Mouse (Mus musculus) bone marrow macrophage, adult 2 months (primary cell): ENCODE measurements around the gene Camk1g. TPM values are rescaled to one million over a fixed set of nuclear protein-coding genes. Genes with fewer than 3 reads are reported as not detected.

ENCODE experiments used
- H3K27ac ChIP-seq: 2 replicates; pipeline ENCODE4 v1.5.1; 2012; ENCODE audit warnings: low read depth, low read length; ENCODE audit not compliant: insufficient read depth
- H3K4me1 ChIP-seq: 2 replicates; pipeline ENCODE4 v1.6.1; 2012; ENCODE audit warnings: low read length; ENCODE audit not compliant: control insufficient read depth, insufficient read depth
- H3K4me3 ChIP-seq: 2 replicates; pipeline ENCODE4 v1.5.1; 2012; ENCODE audit warnings: mild to moderate bottlenecking, low read length, moderate library complexity; ENCODE audit not compliant: insufficient read depth
- CTCF ChIP-seq: IDR thresholded peaks from 2 replicates; pipeline ENCODE4 v1.5.1; 2012; ENCODE audit warnings: low read depth, mild to moderate bottlenecking, low read length, moderate library complexity
- POLR2A ChIP-seq: IDR thresholded peaks from 2 replicates; pipeline ENCODE4 v1.6.1; 2012; ENCODE audit warnings: mild to moderate bottlenecking, low read depth, low read length, borderline replicate concordance
- polyA plus RNA-seq: library from polyadenylated mRNA; stranded (reverse); fragments of >200 nt; gene quantifications from 2 replicates; pipeline ENCODE4 v1.2.4, GENCODE M21; 2012; ENCODE audit not compliant: missing spikeins, insufficient read depth, insufficient read length

Camk1g gene
- polyA plus RNA-seq, 1 experiment: not detected

DNA sequence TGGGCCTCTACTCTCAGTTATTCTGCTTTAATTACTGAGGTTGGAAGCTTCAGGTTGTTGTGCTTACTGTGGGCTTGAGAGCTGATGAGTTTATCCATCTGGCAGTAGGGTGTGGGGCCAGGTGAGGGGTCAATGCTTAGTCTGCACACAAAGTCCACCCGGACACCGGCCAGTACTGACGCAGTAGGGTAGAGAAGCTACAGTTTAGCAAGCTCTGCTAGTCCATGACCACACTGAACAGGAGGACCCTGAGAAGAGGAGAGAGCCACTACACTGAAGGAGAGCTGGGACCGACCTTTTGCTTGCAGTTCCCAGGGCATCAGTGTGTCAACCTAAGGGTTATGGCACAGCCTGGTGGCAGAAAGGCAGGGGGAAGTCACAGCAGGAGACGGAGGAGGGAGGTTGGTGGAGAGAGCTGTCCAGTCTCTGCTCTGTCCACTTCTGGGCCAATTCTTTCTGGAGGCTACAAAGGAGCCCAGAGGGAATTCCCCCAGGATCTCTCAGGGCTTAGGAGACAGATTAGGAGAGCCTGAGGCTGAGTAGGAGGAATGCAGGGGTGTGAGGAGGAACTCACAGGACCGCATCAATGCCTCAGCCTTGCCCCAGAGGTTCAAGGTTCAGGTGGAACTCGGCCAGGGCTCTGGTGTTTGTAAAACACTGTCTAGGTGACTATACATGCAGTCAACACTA lies 43.5 kb downstream of the Camk1g start:
- Histone ChIP-seq H3K4me1 (peaks cover 3% of the 10 kb centered on the region; the same call in 1 of the 2 replicates), H3K4me3 (no peak overlapping the region), H3K27ac (no peak overlapping the region)
- TF ChIP-seq POLR2A: no peak
- no peak for TF ChIP-seq CTCF

- H3K27ac ChIP-seq: no peak overlapping the region
- no peak overlapping the region for H3K4me3 ChIP-seq
- peaks cover 3% of the 10 kb centered on the region; the same call in 1 of the 2 replicates for H3K4me1 ChIP-seq
- TF ChIP-seq POLR2A (no peak), CTCF (no peak)
Measured at GRCm38 (mm10) chr1:193325891-193326290, 44.2 kb downstream of the Camk1g start.

DNA sequence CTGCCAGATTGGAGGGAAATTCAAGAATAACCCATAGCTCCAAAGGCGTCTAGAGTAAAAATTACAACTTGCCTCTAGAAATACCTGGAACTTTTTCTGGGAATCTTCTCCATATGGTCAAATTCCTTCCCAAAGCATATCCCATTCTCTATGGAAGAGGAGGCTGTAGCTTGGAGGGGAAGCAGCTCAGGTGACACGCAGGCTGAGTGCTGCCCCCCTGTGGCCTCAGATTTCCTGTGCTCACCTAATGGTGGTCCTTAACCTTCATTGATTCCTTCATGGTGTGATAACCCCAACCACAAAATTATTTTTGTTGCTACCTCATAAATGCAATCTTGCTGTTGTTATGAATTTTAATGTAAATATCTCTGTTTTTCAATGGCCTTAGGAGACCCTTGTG lies 45.9 kb downstream of the Camk1g start:
- H3K4me3 ChIP-seq: no peak overlapping the region
- TF ChIP-seq CTCF: peak; percentile 58
- TF ChIP-seq POLR2A: no peak
- H3K27ac ChIP-seq: no peak overlapping the region
- H3K4me1 ChIP-seq: no peaks in the 10 kb centered on the region; the same call in 1 of the 2 replicates

GRCm38 (mm10) chr1:193323686-193324085 lies 46.4 kb downstream of the Camk1g start:
- no peak overlapping the region for H3K27ac ChIP-seq
- no peak overlapping the region for H3K4me3 ChIP-seq
- no peaks in the 10 kb centered on the region for H3K4me1 ChIP-seq
- TF ChIP-seq POLR2A: no peak
- TF ChIP-seq CTCF: no peak

GRCm38 (mm10) chr1:193320398-193320797 lies 49.7 kb downstream of the Camk1g start:
- Histone ChIP-seq H3K4me1 (no peaks in the 10 kb centered on the region), H3K4me3 (no peak overlapping the region), H3K27ac (no peak overlapping the region)
- TF ChIP-seq CTCF (no peak), POLR2A (no peak)

GRCm38 (mm10) chr1:193319721-193320120 lies 50.4 kb downstream of the Camk1g start:
- H3K4me1 ChIP-seq: no peaks in the 10 kb centered on the region
- no peak for TF ChIP-seq POLR2A
- no peak for TF ChIP-seq CTCF
- H3K27ac ChIP-seq: no peak overlapping the region
- no peak overlapping the region for H3K4me3 ChIP-seq

GRCm38 (mm10) chr1:193317159-193317559 lies 52.9 kb downstream of the Camk1g start:
- Histone ChIP-seq H3K27ac (no peak overlapping the region), H3K4me3 (no peak overlapping the region), H3K4me1 (no peaks in the 10 kb centered on the region)
- no peak for TF ChIP-seq POLR2A
- TF ChIP-seq CTCF: no peak

DNA sequence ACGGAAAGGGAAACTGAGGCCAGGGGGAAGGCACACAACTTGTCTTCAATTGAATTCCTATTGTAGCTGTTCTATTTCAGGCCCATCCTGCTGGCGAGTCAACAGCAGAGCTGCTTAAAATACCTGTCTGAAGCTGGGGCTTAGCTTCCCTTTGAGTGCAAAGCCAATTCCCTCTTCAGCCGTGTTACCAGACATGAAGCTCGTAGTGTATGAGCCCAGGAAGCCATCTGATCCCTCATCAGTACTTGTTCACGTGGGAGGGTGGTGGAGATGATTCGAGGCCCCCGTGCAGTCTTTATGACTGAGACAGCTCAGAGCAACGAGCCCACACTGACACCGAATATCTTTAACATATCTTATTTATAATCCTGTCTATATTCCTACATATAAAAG lies 53.7 kb downstream of the Camk1g start:
- no peak overlapping the region for H3K4me3 ChIP-seq
- no peak for TF ChIP-seq CTCF
- TF ChIP-seq POLR2A: no peak
- no peaks in the 10 kb centered on the region for H3K4me1 ChIP-seq
- no peak overlapping the region for H3K27ac ChIP-seq

- Histone ChIP-seq H3K4me3 (no peak overlapping the region), H3K4me1 (no peaks in the 10 kb centered on the region), H3K27ac (no peak overlapping the region)
- no peak for TF ChIP-seq CTCF
- TF ChIP-seq POLR2A: no peak
Measured at GRCm38 (mm10) chr1:193315705-193316357, 54.3 kb downstream of the Camk1g start.

DNA sequence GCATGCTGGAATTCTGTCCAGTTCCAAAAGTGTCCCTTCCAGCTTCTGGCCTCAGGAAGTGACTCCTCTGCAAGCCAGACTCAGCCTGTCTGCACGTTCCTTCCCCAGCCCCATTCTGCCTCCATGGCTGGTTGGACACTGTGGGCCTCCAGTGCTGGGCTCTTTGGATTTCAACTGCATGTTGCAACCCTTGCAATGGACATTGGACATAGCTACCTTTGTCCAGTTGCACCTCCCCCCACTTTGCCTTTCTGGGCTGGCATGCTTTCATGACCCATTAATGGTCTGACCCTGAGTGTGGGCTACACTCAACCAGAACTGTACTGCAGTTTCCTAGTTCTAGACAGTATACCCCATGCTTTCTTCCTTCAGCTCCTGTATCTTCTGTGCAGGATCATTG lies 58.5 kb downstream of the Camk1g start:
- Histone ChIP-seq H3K4me1 (no peaks in the 10 kb centered on the region), H3K4me3 (no peak overlapping the region), H3K27ac (no peak overlapping the region)
- TF ChIP-seq CTCF (no peak), POLR2A (no peak)
